Mouse (Mus musculus): ENCODE results near the gene Ptbp1. TPM values are rescaled to one million over a fixed set of nuclear protein-coding genes. Genes with fewer than 3 reads are reported as not detected.
A peak's percentile ranks its signal among the peaks of the same experiment; 100 is the strongest.

The Ptbp1 gene
- polyA plus RNA-seq, 1 experiment: 45.6 TPM

- peaks cover 4% of the 10 kb centered on the region; the same call in 1 of the 2 replicates for H3K4me1 ChIP-seq (ENCODE audit: control insufficient read depth, insufficient read depth, insufficient read length, low read length)
- H3K27ac ChIP-seq (replicated peaks; ENCODE audit: low read depth, low read length): no peak overlapping the region
- no peak overlapping the region for H3K4me3 ChIP-seq (ENCODE audit: insufficient read depth, low read depth, low read length)
These were observed 32.5 kb upstream of the Ptbp1 start for GRCm38 (mm10) chr10:79821731-79822130.

GRCm38 (mm10) chr10:79822372-79822771, 31.9 kb upstream of the Ptbp1 start:
- Histone ChIP-seq H3K4me3 (ENCODE audit: insufficient read depth, low read depth, low read length) (no peak overlapping the region), H3K27ac (replicated peaks; ENCODE audit: low read depth, low read length) (no peak overlapping the region)

GRCm38 (mm10) chr10:79823011-79823410, 31.2 kb upstream of the Ptbp1 start:
- Histone ChIP-seq H3K4me3 (ENCODE audit: insufficient read depth, low read depth, low read length) (no peak overlapping the region), H3K4me1 (ENCODE audit: control insufficient read depth, insufficient read depth, insufficient read length, low read length) (peaks cover 4% of the 10 kb centered on the region; the same call in 1 of the 2 replicates), H3K27ac (replicated peaks; ENCODE audit: low read depth, low read length) (no peak overlapping the region)

More at GRCm38 (mm10) chr10:79822372-79822771, 31.9 kb upstream of the Ptbp1 start:
- H3K4me1 ChIP-seq (ENCODE audit: control insufficient read depth, insufficient read depth, insufficient read length, low read length): peaks cover 4% of the 10 kb centered on the region; the same call in 1 of the 2 replicates

- Histone ChIP-seq H3K4me3 (ENCODE audit: insufficient read depth, low read depth, low read length) (no peak overlapping the region), H3K4me1 (ENCODE audit: control insufficient read depth, insufficient read depth, insufficient read length, low read length) (peaks cover 4% of the 10 kb centered on the region; the same call in 1 of the 2 replicates), H3K27ac (replicated peaks; ENCODE audit: low read depth, low read length) (0 out of 2 replicates have a peak overlapping the region, but pooled peaks have one; percentile 23)
These were observed 29.8 kb upstream of the Ptbp1 start for GRCm38 (mm10) chr10:79824413-79824812.

GRCm38 (mm10) chr10:79831583-79831982, 22.6 kb upstream of the Ptbp1 start:
- Histone ChIP-seq H3K4me3 (ENCODE audit: insufficient read depth, low read depth, low read length) (no peak overlapping the region), H3K27ac (replicated peaks; ENCODE audit: low read depth, low read length) (no peak overlapping the region), H3K4me1 (ENCODE audit: control insufficient read depth, insufficient read depth, insufficient read length, low read length) (no peaks in the 10 kb centered on the region)

GRCm38 (mm10) chr10:79832026-79832785, 22.0 kb upstream of the Ptbp1 start:
- Histone ChIP-seq H3K27ac (replicated peaks; ENCODE audit: low read depth, low read length) (no peak overlapping the region), H3K4me3 (ENCODE audit: insufficient read depth, low read depth, low read length) (no peak overlapping the region), H3K4me1 (ENCODE audit: control insufficient read depth, insufficient read depth, insufficient read length, low read length) (no peaks in the 10 kb centered on the region)

GRCm38 (mm10) chr10:79832786-79833181, 21.4 kb upstream of the Ptbp1 start:
- no peak overlapping the region for H3K4me3 ChIP-seq (ENCODE audit: insufficient read depth, low read depth, low read length)
- H3K4me1 ChIP-seq (ENCODE audit: control insufficient read depth, insufficient read depth, insufficient read length, low read length): no peaks in the 10 kb centered on the region
- no peak overlapping the region for H3K27ac ChIP-seq (replicated peaks; ENCODE audit: low read depth, low read length)

GRCm38 (mm10) chr10:79834769-79835398, 19.3 kb upstream of the Ptbp1 start:
- Histone ChIP-seq H3K27ac (replicated peaks; ENCODE audit: low read depth, low read length) (no peak overlapping the region), H3K4me1 (ENCODE audit: control insufficient read depth, insufficient read depth, insufficient read length, low read length) (no peaks in the 10 kb centered on the region), H3K4me3 (ENCODE audit: insufficient read depth, low read depth, low read length) (no peak overlapping the region)

- no peak overlapping the region for H3K27ac ChIP-seq (replicated peaks; ENCODE audit: low read depth, low read length)
- H3K4me1 ChIP-seq (ENCODE audit: control insufficient read depth, insufficient read depth, insufficient read length, low read length): peaks cover 3% of the 10 kb centered on the region; the same call in 1 of the 2 replicates
- H3K4me3 ChIP-seq (ENCODE audit: insufficient read depth, low read depth, low read length): no peak overlapping the region
These were observed 17.3 kb upstream of the Ptbp1 start for GRCm38 (mm10) chr10:79836918-79837317.

GRCm38 (mm10) chr10:79838151-79838550, 16.1 kb upstream of the Ptbp1 start:
- peaks cover 3% of the 10 kb centered on the region; the same call in 1 of the 2 replicates for H3K4me1 ChIP-seq (ENCODE audit: control insufficient read depth, insufficient read depth, insufficient read length, low read length)
- H3K27ac ChIP-seq (replicated peaks; ENCODE audit: low read depth, low read length): peak overlapping the region; percentile 75
- H3K4me3 ChIP-seq (ENCODE audit: insufficient read depth, low read depth, low read length): no peak overlapping the region

- peaks cover 3% of the 10 kb centered on the region; the same call in 1 of the 2 replicates for H3K4me1 ChIP-seq (ENCODE audit: control insufficient read depth, insufficient read depth, insufficient read length, low read length)
- 0 out of 2 replicates have a peak overlapping the region, but pooled peaks have one; percentile 57 for H3K4me3 ChIP-seq (ENCODE audit: insufficient read depth, low read depth, low read length)
- peak overlapping the region; percentile 99 for H3K27ac ChIP-seq (replicated peaks; ENCODE audit: low read depth, low read length)
These were observed 14.1 kb upstream of the Ptbp1 start for GRCm38 (mm10) chr10:79840091-79840490.

GRCm38 (mm10) chr10:79840644-79841551, 13.3 kb upstream of the Ptbp1 start:
- Histone ChIP-seq H3K27ac (replicated peaks; ENCODE audit: low read depth, low read length) (peak overlapping the region; percentile 99), H3K4me3 (ENCODE audit: insufficient read depth, low read depth, low read length) (peak overlapping the region; percentile 57), H3K4me1 (ENCODE audit: control insufficient read depth, insufficient read depth, insufficient read length, low read length) (peaks cover 3% of the 10 kb centered on the region; the same call in 1 of the 2 replicates)

GRCm38 (mm10) chr10:79842322-79842721, 11.9 kb upstream of the Ptbp1 start:
- H3K27ac ChIP-seq (replicated peaks; ENCODE audit: low read depth, low read length): no peak overlapping the region
- peaks cover 3% of the 10 kb centered on the region; the same call in 1 of the 2 replicates for H3K4me1 ChIP-seq (ENCODE audit: control insufficient read depth, insufficient read depth, insufficient read length, low read length)
- H3K4me3 ChIP-seq (ENCODE audit: insufficient read depth, low read depth, low read length): no peak overlapping the region

GRCm38 (mm10) chr10:79843476-79843875, 10.8 kb upstream of the Ptbp1 start:
- Histone ChIP-seq H3K4me3 (ENCODE audit: insufficient read depth, low read depth, low read length) (no peak overlapping the region), H3K4me1 (ENCODE audit: control insufficient read depth, insufficient read depth, insufficient read length, low read length) (peaks cover 3% of the 10 kb centered on the region; the same call in 1 of the 2 replicates), H3K27ac (replicated peaks; ENCODE audit: low read depth, low read length) (no peak overlapping the region)

- Histone ChIP-seq H3K4me1 (ENCODE audit: control insufficient read depth, insufficient read depth, insufficient read length, low read length) (peaks cover 10% of the 10 kb centered on the region; the same call in 1 of the 2 replicates), H3K4me3 (ENCODE audit: insufficient read depth, low read depth, low read length) (no peak overlapping the region), H3K27ac (replicated peaks; ENCODE audit: low read depth, low read length) (no peak overlapping the region)
These were observed 7.7 kb upstream of the Ptbp1 start for GRCm38 (mm10) chr10:79846553-79846952.
